Mouse (Mus musculus): Measurements from ENCODE around the gene Hspbp1.

GRCm38 (mm10) chr7:4719276-4719675 lies 34.4 kb upstream of the Hspbp1 start:
- TF ChIP-seq POLR2A (IDR thresholded peaks at IDR 0.05; ENCODE audit: low read depth, low read length), result no peak
- TF ChIP-seq CTCF (conservative IDR thresholded peaks at IDR 0.05; ENCODE audit: insufficient read depth, insufficient read length, low read depth, low read length), result no peak

Measured in kidney, adult 2 months (tissue).